Mouse (Mus musculus) hindbrain, embryonic 16.5 days (tissue): ENCODE results near the gene Dnaja2. TPM values are rescaled to one million over a fixed set of nuclear protein-coding genes. Genes with fewer than 3 reads are reported as not detected.

Source experiments
- ATAC-seq: fragments of 200-750 bp; cut with Nextera tagmentation; 2 replicates; pipeline ENCODE4 v1.8.0; 2017; ENCODE audit warnings: moderate TSS enrichment, moderate library complexity
- H3K27ac ChIP-seq: fragments of 300-500 bp; sonication (generic); 2 replicates; pipeline ENCODE4 v1.5.1; 2014; ENCODE audit warnings: low read depth, mild to moderate bottlenecking, control low read depth, low read length, moderate library complexity
- H3K27me3 ChIP-seq: fragments of 300-500 bp; sonication (generic); replicated peaks from 2 replicates; pipeline ENCODE4 v1.6.1; 2014; ENCODE audit warnings: low read length; ENCODE audit not compliant: control insufficient read depth, insufficient read depth
- H3K36me3 ChIP-seq: fragments of 300-500 bp; sonication (generic); 2 replicates; pipeline ENCODE4 v1.6.1; 2014; ENCODE audit warnings: mild to moderate bottlenecking, low read length, moderate library complexity, mixed read lengths; ENCODE audit not compliant: control insufficient read depth, insufficient read depth
- H3K4me1 ChIP-seq: fragments of 300-500 bp; sonication (generic); 2 replicates; pipeline ENCODE4 v1.6.1; 2014; ENCODE audit warnings: low read depth, low read length; ENCODE audit not compliant: control insufficient read depth, insufficient read depth
- H3K4me2 ChIP-seq: fragments of 300-500 bp; sonication (generic); 2 replicates; pipeline ENCODE4 v1.6.1; 2014; ENCODE audit warnings: mild to moderate bottlenecking, low read length, control low read depth, moderate library complexity
- H3K4me3 ChIP-seq: fragments of 300-500 bp; sonication (generic); 2 replicates; pipeline ENCODE4 v1.5.1; 2014; ENCODE audit warnings: mild to moderate bottlenecking, low read length, control low read depth, moderate library complexity
- H3K9ac ChIP-seq: fragments of 300-500 bp; sonication (generic); 2 replicates; pipeline ENCODE4 v1.6.1; 2014; ENCODE audit warnings: low read depth, mild to moderate bottlenecking, control low read depth, low read length, moderate library complexity
- H3K9me3 ChIP-seq: fragments of 300-500 bp; sonication (generic); 2 replicates; pipeline ENCODE4 v1.6.1; 2014; ENCODE audit warnings: mild to moderate bottlenecking, low read length, moderate library complexity; ENCODE audit not compliant: control insufficient read depth
- WGBS: fragments of 180-500 bp; shearing (Covaris S2); extraction: QIAGEN DNeasy Blood & Tissue Kit; methylation state at CpG from one replicate; pipeline ENCODE4 v1.1.7; 2014; 5-methylcytosine and 5-hydroxymethylcytosine counted together
- polyA plus RNA-seq: library from polyadenylated mRNA; unstranded; fragments of >200 nt; fragmentation: Nextera tagmentation; extraction: Ambion mirVana; gene quantifications from 2 replicates; pipeline ENCODE4 v1.2.1, GENCODE M21; 2015

Dnaja2 gene
- polyA plus RNA-seq, 1 experiment from 2014 or later, result 171 TPM

DNA sequence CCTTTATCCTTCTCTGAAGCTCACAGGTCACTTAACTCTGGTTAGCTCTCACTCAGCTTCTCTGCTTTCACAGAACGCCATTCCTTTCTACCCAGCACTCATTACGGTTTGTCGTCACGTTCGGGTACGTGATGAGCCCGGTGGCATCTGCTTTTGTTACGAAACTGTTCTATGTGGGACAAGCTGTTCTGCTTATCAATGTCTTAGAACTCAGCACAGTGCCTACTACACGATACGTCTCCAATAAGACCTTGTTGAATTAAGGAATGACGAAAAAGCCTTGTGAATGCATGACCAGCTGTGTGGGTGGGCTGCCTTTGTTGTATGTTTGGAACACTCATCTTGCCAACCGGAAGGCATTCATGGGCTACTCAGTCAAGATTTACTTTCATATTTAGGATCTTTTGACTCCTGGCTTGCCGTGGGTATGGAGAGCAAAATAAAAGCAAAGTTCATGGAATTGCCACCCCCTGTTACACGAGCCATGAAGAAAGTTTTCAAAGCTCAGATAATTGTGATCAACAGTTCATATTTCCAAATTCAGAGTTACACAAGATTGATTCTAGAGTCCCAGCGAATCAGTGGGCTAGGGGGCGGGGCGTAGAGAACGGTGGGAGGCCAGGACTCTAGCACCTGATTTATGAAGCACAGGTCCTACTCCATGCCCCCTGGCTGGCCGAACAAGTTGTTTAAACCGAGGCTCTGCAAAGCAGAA is 67.1 kb downstream of the Dnaja2 start:
- H3K27me3 ChIP-seq, result no peaks in the 10 kb centered on the region
- no peak for ATAC-seq
- H3K4me3 ChIP-seq, result no peak overlapping the region
- no peaks in the 10 kb centered on the region for H3K36me3 ChIP-seq
- H3K4me2 ChIP-seq, result no peak overlapping the region
- WGBS, result 72% methylated on average over 20 of the region's 20 CpGs
- no peaks in the 10 kb centered on the region for H3K4me1 ChIP-seq
- H3K9me3 ChIP-seq, result no peaks in the 10 kb centered on the region
- no peak overlapping the region for H3K9ac ChIP-seq
- H3K27ac ChIP-seq, result no peak overlapping the region

Other genes starting within 250 kb of the Dnaja2 start
- 0.19 and 0.66 TPM in 2 replicates for gene Mylk3, start 169.0 kb downstream of the Dnaja2 start, polyA plus RNA-seq
- gene 4921524J17Rik, start 122.5 kb downstream of the Dnaja2 start, polyA plus RNA-seq, result 39.2 and 40.2 TPM in 2 replicates
- 58.1 and 62.2 TPM in 2 replicates for gene Gpt2, start 62.8 kb downstream of the Dnaja2 start, polyA plus RNA-seq
- 52.4 and 57.7 TPM in 2 replicates for gene Neto2, start 145.6 kb upstream of the Dnaja2 start, polyA plus RNA-seq